26 mouse cellular contexts compared by ENCODE assay signal in the genomic region with DNA sequence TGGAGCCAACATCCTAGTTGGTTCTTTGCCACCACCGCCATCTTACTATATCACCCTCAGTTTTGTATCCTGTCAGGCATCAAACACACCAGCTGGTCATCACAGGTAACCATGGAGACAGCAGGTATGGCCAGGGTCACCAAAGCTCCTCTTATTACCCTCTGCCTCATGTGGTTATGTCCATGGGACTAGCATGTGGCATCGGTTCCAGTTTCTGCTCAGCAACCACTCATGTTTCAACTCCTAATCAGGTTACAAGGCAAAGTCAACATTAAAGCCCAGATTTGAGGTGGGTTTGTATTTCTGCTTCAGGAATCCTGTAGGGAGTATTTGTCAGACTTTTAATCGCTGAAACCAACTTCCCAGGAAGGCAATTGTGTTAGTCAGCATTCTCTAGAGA. TPM values are rescaled to one million over a fixed set of nuclear protein-coding genes. Genes with fewer than 3 reads are reported as not detected.
A peak's percentile ranks its signal among the peaks of the same experiment; 100 is the strongest.
DNase-seq lines count a peak whose midpoint lies in the region; ATAC-seq and TF ChIP-seq lines count a peak whose summit lies in the region.
"Had no signal": no experiment of that assay in that cellular context is flagged by ENCODE, and none has a peak within 500 bp of the region (broad histone marks: within the 10 kb centered on the region; RNA-seq: fewer than 3 reads in every experiment).

No protein-coding gene starts in this region.

- no peak overlapping the region for H3K4me2 ChIP-seq in embryonic facial prominence, embryonic 11.5 days (ENCODE audit: low read depth, low read length)
- H3K4me2 ChIP-seq in kidney, embryonic 15.5 days = no peak overlapping the region
- no peak overlapping the region for H3K4me2 ChIP-seq in kidney, postnatal 0 days (ENCODE audit: low read length)
- H3K4me2 ChIP-seq in stomach, embryonic 14.5 days (replicated peaks; ENCODE audit: low read depth, low read length) = no peak overlapping the region
- no peak overlapping the region for H3K4me2 ChIP-seq in stomach, postnatal 0 days (replicated peaks; ENCODE audit: low read depth)
- H3K4me2 ChIP-seq: embryonic facial prominence, embryonic 12.5 days; forebrain, embryonic 13.5 days; forebrain, embryonic 15.5 days had no signal

- TF ChIP-seq CTCF in kidney, postnatal 0 days (IDR thresholded peaks at IDR 0.05; ENCODE audit: low read depth) = no peak
- TF ChIP-seq CTCF in stomach, postnatal 0 days (IDR thresholded peaks at IDR 0.05; ENCODE audit: low read depth) = no peak

- 0 out of 2 replicates have a peak, but pooled peaks have one; percentile 23 for ATAC-seq in embryonic facial prominence, embryonic 11.5 days (replicated peaks; ENCODE audit: insufficient number of reproducible peaks, low FRiP score, low TSS enrichment, low read depth)
- ATAC-seq in kidney, embryonic 15.5 days (replicated peaks; ENCODE audit: low FRiP score) = peak; percentile 79
- ATAC-seq in kidney, postnatal 0 days (replicated peaks; ENCODE audit: low FRiP score, low read depth) = peak; percentile 65; the same call in 1 of the 2 replicates
- peak; percentile 56; the same call in 1 of the 2 replicates for ATAC-seq in stomach, embryonic 14.5 days (ENCODE audit: insufficient number of reproducible peaks, insufficient read depth, low FRiP score, low read depth)
- ATAC-seq in stomach, postnatal 0 days (ENCODE audit: low FRiP score, low TSS enrichment) = no peak
- ATAC-seq: activated CD4-positive, CD25-positive, alpha-beta regulatory T cell, adult 4 months; CD4-positive, CD25-positive, alpha-beta regulatory T cell, adult 4 months; forebrain, embryonic 13.5 days; forebrain, embryonic 15.5 days; Patski had no signal

- TF ChIP-seq EP300 in stomach, postnatal 0 days (optimal IDR thresholded peaks at IDR 0.05) = no peak

- H3K27ac ChIP-seq in embryonic facial prominence, embryonic 11.5 days (replicated peaks; ENCODE audit: low read depth, low read length) = no peak overlapping the region
- H3K27ac ChIP-seq in embryonic facial prominence, embryonic 10.5 days (replicated peaks) = no peak overlapping the region
- H3K27ac ChIP-seq in kidney, embryonic 15.5 days = no peak overlapping the region
- H3K27ac ChIP-seq in kidney, postnatal 0 days = no peak overlapping the region
- H3K27ac ChIP-seq in stomach, embryonic 14.5 days (ENCODE audit: low read length) = no peak overlapping the region
- H3K27ac ChIP-seq in stomach, postnatal 0 days (replicated peaks) = no peak overlapping the region
- H3K27ac ChIP-seq: embryonic facial prominence, embryonic 12.5 days; forebrain, embryonic 13.5 days; forebrain, embryonic 15.5 days had no signal

- H3K36me3 ChIP-seq in embryonic facial prominence, embryonic 11.5 days (replicated peaks; ENCODE audit: control insufficient read depth, insufficient read depth, low read depth, low read length) = no peaks in the 10 kb centered on the region
- no peaks in the 10 kb centered on the region for H3K36me3 ChIP-seq in embryonic facial prominence, embryonic 10.5 days (replicated peaks)
- no peaks in the 10 kb centered on the region for H3K36me3 ChIP-seq in kidney, embryonic 15.5 days
- no peaks in the 10 kb centered on the region for H3K36me3 ChIP-seq in kidney, postnatal 0 days (ENCODE audit: insufficient read depth, low read length)
- H3K36me3 ChIP-seq in stomach, embryonic 14.5 days (ENCODE audit: control insufficient read depth, insufficient read depth, low read length) = no peaks in the 10 kb centered on the region
- no peaks in the 10 kb centered on the region for H3K36me3 ChIP-seq in stomach, postnatal 0 days (ENCODE audit: control insufficient read depth, insufficient read depth, low read length)
- H3K36me3 ChIP-seq: embryonic facial prominence, embryonic 12.5 days; forebrain, embryonic 15.5 days; G1E had no signal

- no peaks in the 10 kb centered on the region for H3K27me3 ChIP-seq in embryonic facial prominence, embryonic 11.5 days (ENCODE audit: control insufficient read depth, insufficient read depth, low read length)
- no peaks in the 10 kb centered on the region for H3K27me3 ChIP-seq in embryonic facial prominence, embryonic 10.5 days (replicated peaks; ENCODE audit: low read depth, poor library complexity, severe bottlenecking)
- H3K27me3 ChIP-seq in kidney, embryonic 15.5 days = no peaks in the 10 kb centered on the region
- no peaks in the 10 kb centered on the region for H3K27me3 ChIP-seq in kidney, postnatal 0 days (ENCODE audit: insufficient read depth, low read length)
- H3K27me3 ChIP-seq in stomach, embryonic 14.5 days (ENCODE audit: control insufficient read depth, insufficient read depth, low read length) = no peaks in the 10 kb centered on the region
- H3K27me3 ChIP-seq in stomach, postnatal 0 days (ENCODE audit: control insufficient read depth, insufficient read depth, low read length) = no peaks in the 10 kb centered on the region
- H3K27me3 ChIP-seq: CH12.LX; embryonic facial prominence, embryonic 12.5 days; forebrain, embryonic 15.5 days; Patski had no signal

- no peak overlapping the region for H3K4me3 ChIP-seq in embryonic facial prominence, embryonic 11.5 days (ENCODE audit: low read depth, low read length)
- H3K4me3 ChIP-seq in embryonic facial prominence, embryonic 10.5 days = no peak overlapping the region
- no peak overlapping the region for H3K4me3 ChIP-seq in kidney, embryonic 15.5 days (replicated peaks)
- no peak overlapping the region for H3K4me3 ChIP-seq in kidney, postnatal 0 days (replicated peaks; ENCODE audit: low read depth, low read length)
- H3K4me3 ChIP-seq in stomach, embryonic 14.5 days (ENCODE audit: low read depth, low read length) = no peak overlapping the region
- no peak overlapping the region for H3K4me3 ChIP-seq in stomach, postnatal 0 days (ENCODE audit: low read depth, low read length)
- H3K4me3 ChIP-seq: embryonic facial prominence, embryonic 12.5 days; forebrain, embryonic 13.5 days; forebrain, embryonic 15.5 days had no signal

- no peaks in the 10 kb centered on the region for H3K9me3 ChIP-seq in embryonic facial prominence, embryonic 11.5 days (replicated peaks; ENCODE audit: control insufficient read depth, low read length)
- H3K9me3 ChIP-seq in embryonic facial prominence, embryonic 10.5 days = no peaks in the 10 kb centered on the region
- no peaks in the 10 kb centered on the region for H3K9me3 ChIP-seq in kidney, embryonic 15.5 days (replicated peaks)
- H3K9me3 ChIP-seq in kidney, postnatal 0 days (replicated peaks; ENCODE audit: low read length) = no peaks in the 10 kb centered on the region
- H3K9me3 ChIP-seq in stomach, embryonic 14.5 days (ENCODE audit: control insufficient read depth, low read depth, low read length) = no peaks in the 10 kb centered on the region
- H3K9me3 ChIP-seq in stomach, postnatal 0 days (ENCODE audit: control insufficient read depth, low read length) = no peaks in the 10 kb centered on the region
- H3K9me3 ChIP-seq: embryonic facial prominence, embryonic 12.5 days; forebrain, embryonic 13.5 days; forebrain, embryonic 15.5 days; G1E had no signal

- peak; percentile 6 for DNase-seq in embryonic facial prominence, embryonic 11.5 days (ENCODE audit: low spot score)
- no peak for DNase-seq in embryonic facial prominence, embryonic 10.5 days (ENCODE audit: low spot score)
- DNase-seq in kidney, adult 9 months = no peak
- DNase-seq in kidney, postnatal 0 days (ENCODE audit: low spot score) = peak; percentile 61
- DNase-seq in kidney, adult 11 months = no peak
- no peak for DNase-seq in stomach, postnatal 0 days (ENCODE audit: low spot score)
- DNase-seq: adrenal gland, adult 8-10 months; adrenal gland, postnatal 14 days; adrenal gland, postnatal 36 days; B cell, adult 2 months; cerebellum, adult 11-12 months; cerebellum, adult 2 months; cerebellum, adult 9-10 months; cerebellum, postnatal 10 days; cerebellum, postnatal 25 days had no signal

- no peak overlapping the region for H3K9ac ChIP-seq in embryonic facial prominence, embryonic 11.5 days (replicated peaks; ENCODE audit: low read length)
- H3K9ac ChIP-seq in kidney, embryonic 15.5 days = no peak overlapping the region
- no peak overlapping the region for H3K9ac ChIP-seq in kidney, postnatal 0 days (ENCODE audit: low read depth, low read length)
- no peak overlapping the region for H3K9ac ChIP-seq in stomach, embryonic 14.5 days (replicated peaks; ENCODE audit: low read depth, low read length)
- H3K9ac ChIP-seq in stomach, postnatal 0 days (ENCODE audit: low read length) = no peak overlapping the region
- H3K9ac ChIP-seq: embryonic facial prominence, embryonic 12.5 days; forebrain, embryonic 13.5 days; forebrain, embryonic 15.5 days had no signal

- WGBS in embryonic facial prominence, embryonic 11.5 days = 65% methylated on average over 3 of the region's 3 CpGs
- 71% methylated on average over 3 of the region's 3 CpGs for WGBS in embryonic facial prominence, embryonic 10.5 days
- WGBS in kidney, embryonic 15.5 days = 56% methylated on average over 3 of the region's 3 CpGs
- 43% methylated on average over 3 of the region's 3 CpGs for WGBS in kidney, postnatal 0 days
- 73% methylated on average over 3 of the region's 3 CpGs for WGBS in stomach, embryonic 14.5 days
- WGBS in stomach, postnatal 0 days = 60% methylated on average over 3 of the region's 3 CpGs

- H3K4me1 ChIP-seq in embryonic facial prominence, embryonic 11.5 days (ENCODE audit: control insufficient read depth, insufficient read depth, low read length) = no peaks in the 10 kb centered on the region
- 0 out of 2 replicates have a peak, but pooled peaks cover 3% of the 10 kb centered on the region for H3K4me1 ChIP-seq in embryonic facial prominence, embryonic 10.5 days
- H3K4me1 ChIP-seq in kidney, embryonic 15.5 days = no peaks in the 10 kb centered on the region
- H3K4me1 ChIP-seq in kidney, postnatal 0 days (replicated peaks; ENCODE audit: insufficient read depth, low read length) = peaks cover 4% of the 10 kb centered on the region; the same call in 1 of the 2 replicates
- no peaks in the 10 kb centered on the region for H3K4me1 ChIP-seq in stomach, embryonic 14.5 days (ENCODE audit: control insufficient read depth, insufficient read depth, low read length)
- no peaks in the 10 kb centered on the region for H3K4me1 ChIP-seq in stomach, postnatal 0 days (replicated peaks; ENCODE audit: control insufficient read depth, insufficient read depth)
- H3K4me1 ChIP-seq: embryonic facial prominence, embryonic 12.5 days; forebrain, embryonic 13.5 days; forebrain, embryonic 15.5 days had no signal

RNA-seq across cellular contexts. Expression of a gene that starts 9.0 kb away (rescaled TPM):
- 0.35 and 1.4 TPM in 2 replicates for polyA plus RNA-seq in embryonic facial prominence, embryonic 11.5 days (2014; fragmentation: Nextera tagmentation; extraction: Ambion mirVana)
- polyA plus RNA-seq in embryonic facial prominence, embryonic 10.5 days (2016; fragmentation: Nextera tagmentation; extraction: Ambion mirVana) = 0.15 and 0.25 TPM in 2 replicates
- 0.53 and 0.57 TPM in 2 replicates for polyA plus RNA-seq in kidney, embryonic 15.5 days (2015; fragmentation: Nextera tagmentation; extraction: Ambion mirVana)
- 0.74 and 1.6 TPM in 2 replicates for polyA plus RNA-seq in kidney, postnatal 0 days (2015; fragmentation: Nextera tagmentation; extraction: Ambion mirVana)
- 0.94 and 1.4 TPM in 2 replicates for polyA plus RNA-seq in stomach, embryonic 14.5 days (2014; fragmentation: Nextera tagmentation; extraction: Ambion mirVana)
- polyA plus RNA-seq in stomach, postnatal 0 days (2015; fragmentation: Nextera tagmentation; extraction: Ambion mirVana) = 0.63 and 0.73 TPM in 2 replicates
- polyA plus RNA-seq: G1E had no signal

RNA-seq across cellular contexts. Expression of a gene that starts 38.1 kb away (rescaled TPM):
- 36.6 and 38.4 TPM in 2 replicates for polyA plus RNA-seq in embryonic facial prominence, embryonic 11.5 days (2014; fragmentation: Nextera tagmentation; extraction: Ambion mirVana)
- polyA plus RNA-seq in embryonic facial prominence, embryonic 10.5 days (2016; fragmentation: Nextera tagmentation; extraction: Ambion mirVana) = 26.2 and 27.5 TPM in 2 replicates
- polyA plus RNA-seq in kidney, embryonic 15.5 days (2015; fragmentation: Nextera tagmentation; extraction: Ambion mirVana) = 52.0 and 55.4 TPM in 2 replicates
- polyA plus RNA-seq in kidney, postnatal 0 days (2015; fragmentation: Nextera tagmentation; extraction: Ambion mirVana) = 94.9 and 95.7 TPM in 2 replicates
- 58.8 and 65.9 TPM in 2 replicates for polyA plus RNA-seq in stomach, embryonic 14.5 days (2014; fragmentation: Nextera tagmentation; extraction: Ambion mirVana)
- 103 and 106 TPM in 2 replicates for polyA plus RNA-seq in stomach, postnatal 0 days (2015; fragmentation: Nextera tagmentation; extraction: Ambion mirVana)

RNA-seq across cellular contexts. Expression of a gene that starts 59.3 kb away (rescaled TPM):
- not detected in 2 replicates for polyA plus RNA-seq in embryonic facial prominence, embryonic 11.5 days (2014; fragmentation: Nextera tagmentation; extraction: Ambion mirVana)
- not detected in 2 replicates for polyA plus RNA-seq in embryonic facial prominence, embryonic 10.5 days (2016; fragmentation: Nextera tagmentation; extraction: Ambion mirVana)
- polyA plus RNA-seq in kidney, embryonic 15.5 days (2015; fragmentation: Nextera tagmentation; extraction: Ambion mirVana) = 0.24 TPM in 1 of 2 replicates, not detected in the other
- 0.61 and 0.68 TPM in 2 replicates for polyA plus RNA-seq in kidney, postnatal 0 days (2015; fragmentation: Nextera tagmentation; extraction: Ambion mirVana)
- not detected in 2 replicates for polyA plus RNA-seq in stomach, embryonic 14.5 days (2014; fragmentation: Nextera tagmentation; extraction: Ambion mirVana)
- 0.39 and 0.56 TPM in 2 replicates for polyA plus RNA-seq in stomach, postnatal 0 days (2015; fragmentation: Nextera tagmentation; extraction: Ambion mirVana)
- polyA plus RNA-seq: activated CD4-positive, CD25-positive, alpha-beta regulatory T cell, adult 4 months; CD4-positive, CD25-positive, alpha-beta regulatory T cell, adult 4 months; embryonic facial prominence, embryonic 12.5 days; embryonic facial prominence, embryonic 14.5 days; forebrain, embryonic 13.5 days; forebrain, embryonic 15.5 days; G1E had no signal

Comparison
In these comparisons a context has a peak if more than half of its experiments do, and no peak if none do; other contexts are left out.
1. DNase-seq: peak in embryonic facial prominence, embryonic 11.5 days (single experiment) and kidney, postnatal 0 days (single experiment); none in embryonic facial prominence, embryonic 10.5 days (single experiment), kidney, adult 9 months (single experiment), kidney, adult 11 months (single experiment) and stomach, postnatal 0 days (single experiment).